Mouse (Mus musculus) neural tube, embryonic 10.5 days (tissue): ENCODE data around the gene Tmem33.

Experiments used
- DNase-seq: peaks from one replicate; pipeline ENCODE4 v3.0.0-alpha.2; 2017; ENCODE audit warnings: low spot score; ENCODE audit errors: extremely low spot score

Tmem33 gene

GRCm38 (mm10) chr5:67255664-67256063, 4.7 kb upstream of the Tmem33 start:
- no peak for DNase-seq

DNA sequence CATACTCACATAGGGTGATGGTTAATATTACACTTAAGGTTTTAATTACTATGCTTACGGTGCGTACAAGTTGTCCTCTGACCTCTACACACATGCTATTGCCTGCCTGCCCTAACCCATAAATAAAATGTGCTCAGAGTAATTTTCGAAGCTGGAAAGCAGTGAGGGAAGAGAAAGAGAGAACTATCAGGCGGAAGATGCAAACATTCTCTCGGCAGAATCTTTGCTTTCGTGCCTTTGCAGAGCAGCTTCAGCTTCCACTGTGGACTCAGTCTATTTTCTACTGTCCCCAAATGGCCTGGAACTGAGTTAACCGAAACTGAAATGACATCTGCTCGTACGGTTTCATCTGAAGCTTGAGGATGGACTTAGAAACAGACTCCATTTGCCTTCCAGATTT, 1.9 kb upstream of the Tmem33 start:
- no peak for DNase-seq

GRCm38 (mm10) chr5:67260159-67260530, 220 bp upstream of the Tmem33 start:
- DNase-seq = no peak

DNA sequence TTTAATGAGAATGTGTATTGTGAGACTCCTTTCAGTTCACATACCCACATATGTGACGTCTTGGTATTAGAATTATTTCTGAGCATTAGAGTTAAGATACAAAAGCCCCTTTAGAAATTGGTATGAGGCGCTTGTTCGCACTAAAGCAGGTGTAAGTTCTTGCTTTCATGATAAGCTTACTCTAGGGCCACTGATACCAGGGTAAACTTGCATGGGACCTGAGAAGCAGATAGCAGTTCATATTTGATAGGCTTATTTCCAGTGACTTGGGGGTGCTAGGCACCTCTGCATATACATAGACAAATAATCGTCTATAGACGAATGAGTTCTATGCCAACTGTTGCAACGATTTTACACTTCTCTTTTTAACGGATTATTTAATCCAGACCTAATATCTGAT, 2.6 kb downstream of the Tmem33 start:
- DNase-seq = no peak

- no peak for DNase-seq
These were observed 5.7 kb downstream of the Tmem33 start for GRCm38 (mm10) chr5:67266106-67266505.

GRCm38 (mm10) chr5:67269309-67269708, 8.9 kb downstream of the Tmem33 start:
- no peak for DNase-seq

DNA sequence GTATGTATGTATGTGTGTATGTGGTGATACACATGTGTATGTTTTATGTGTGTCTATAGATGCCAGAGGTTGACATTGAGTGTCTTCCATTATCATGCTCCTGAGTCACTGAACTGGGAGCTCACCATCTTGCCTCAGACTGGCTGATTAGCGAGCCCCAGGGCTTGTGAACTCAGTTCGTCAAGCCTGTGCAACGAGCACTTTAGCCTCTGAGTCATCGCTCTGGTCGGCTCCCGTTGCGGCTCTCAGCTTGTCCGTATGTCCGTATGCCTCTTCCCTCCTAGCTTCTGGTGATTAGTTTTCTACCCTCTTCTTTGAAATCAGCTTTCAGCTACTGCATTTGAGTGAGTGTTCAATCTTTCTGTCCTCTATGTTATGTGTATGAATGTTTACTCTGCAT, 19.0 kb downstream of the Tmem33 start:
- DNase-seq = no peak

GRCm38 (mm10) chr5:67279840-67280239, 19.5 kb downstream of the Tmem33 start:
- no peak for DNase-seq

DNA sequence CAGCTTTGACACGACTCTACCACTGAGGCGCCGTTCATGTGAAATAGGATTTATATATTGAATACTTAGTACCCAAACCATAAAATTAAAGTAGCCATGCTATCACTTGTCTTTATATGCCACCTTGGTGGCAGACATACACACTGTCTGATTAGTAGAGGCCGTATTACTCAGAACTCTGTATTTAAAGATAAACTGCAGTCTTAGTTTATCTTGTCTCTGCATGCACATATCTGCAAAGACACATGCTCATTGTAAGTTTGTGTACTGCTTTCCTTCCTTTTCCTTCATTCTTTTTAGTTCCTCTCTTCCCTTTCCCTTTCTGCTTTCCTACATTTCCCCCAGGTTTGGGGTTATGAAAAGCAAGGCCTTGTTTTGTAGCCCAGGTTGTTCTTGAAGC, 20.0 kb downstream of the Tmem33 start:
- DNase-seq = no peak

- no peak for DNase-seq
These were observed 34.7 kb downstream of the Tmem33 start for GRCm38 (mm10) chr5:67295029-67295428.

- no peak for DNase-seq
These were observed 35.3 kb downstream of the Tmem33 start for GRCm38 (mm10) chr5:67295682-67296081.

GRCm38 (mm10) chr5:67296171-67296570, 35.8 kb downstream of the Tmem33 start:
- DNase-seq = no peak

GRCm38 (mm10) chr5:67297026-67297813, 36.9 kb downstream of the Tmem33 start:
- no peak for DNase-seq

- DNase-seq = no peak
These were observed 39.6 kb downstream of the Tmem33 start for GRCm38 (mm10) chr5:67299847-67300412.

DNA sequence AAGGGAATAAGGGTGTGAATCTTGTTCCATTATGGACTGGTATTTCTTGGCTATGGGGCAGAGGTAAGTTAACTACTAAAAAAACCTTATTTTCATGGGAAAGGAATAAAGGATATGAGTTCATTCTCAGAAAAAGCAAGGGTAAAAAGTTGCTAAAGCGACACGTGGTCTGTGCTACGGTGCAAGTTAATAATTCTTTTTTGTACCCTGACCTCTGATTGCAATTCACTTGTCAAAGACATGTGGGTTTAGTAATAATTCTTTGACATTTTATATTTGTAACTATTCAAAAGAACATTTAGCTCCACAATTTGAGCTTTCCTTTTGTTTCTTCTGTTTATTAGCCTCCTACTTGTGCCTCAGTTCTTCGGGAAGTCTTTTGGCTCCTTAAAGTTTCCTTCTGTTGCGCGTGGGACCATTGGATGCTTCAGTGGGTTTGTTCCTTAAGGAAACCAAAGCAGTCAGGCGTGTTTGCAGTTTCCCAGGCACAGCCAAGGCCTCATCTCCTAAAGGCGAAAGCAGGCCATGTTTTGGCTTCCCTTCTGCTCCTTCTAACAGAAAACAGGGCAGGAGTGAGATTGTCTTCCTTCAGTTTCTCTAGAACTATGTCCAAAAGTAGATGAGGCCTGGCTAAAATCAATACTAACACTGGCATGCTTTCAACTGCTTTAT, 40.7 kb downstream of the Tmem33 start:
- no peak for DNase-seq

DNA sequence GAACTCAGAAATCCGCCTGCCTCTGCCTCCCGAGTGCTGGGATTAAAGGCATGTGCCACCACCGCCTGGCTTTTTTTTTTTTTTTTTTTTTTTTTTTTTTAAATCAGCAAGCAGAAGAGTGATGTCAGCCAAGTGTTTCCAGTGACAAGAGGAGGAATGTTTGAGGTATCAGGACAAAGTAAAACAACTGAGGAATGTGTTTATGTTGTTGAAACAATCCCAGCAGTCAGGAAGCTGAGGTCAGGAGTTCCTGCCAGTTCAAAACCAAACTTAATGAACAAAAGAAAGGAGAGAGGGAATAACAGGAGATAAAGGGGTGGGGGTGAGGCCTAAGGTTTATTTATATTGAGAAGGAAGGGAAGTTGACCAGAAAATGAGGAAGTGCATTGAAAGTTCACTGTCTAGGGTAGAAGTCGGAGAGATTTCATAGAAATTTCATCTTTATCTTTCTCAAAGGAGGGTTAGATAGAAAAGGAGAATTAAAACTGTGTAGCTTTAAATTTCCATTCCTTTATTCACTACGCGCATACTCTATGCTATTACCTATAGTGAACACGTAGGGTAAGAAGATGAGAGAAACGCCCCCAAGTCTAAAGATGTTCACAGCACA, 41.5 kb downstream of the Tmem33 start:
- DNase-seq = no peak

DNA sequence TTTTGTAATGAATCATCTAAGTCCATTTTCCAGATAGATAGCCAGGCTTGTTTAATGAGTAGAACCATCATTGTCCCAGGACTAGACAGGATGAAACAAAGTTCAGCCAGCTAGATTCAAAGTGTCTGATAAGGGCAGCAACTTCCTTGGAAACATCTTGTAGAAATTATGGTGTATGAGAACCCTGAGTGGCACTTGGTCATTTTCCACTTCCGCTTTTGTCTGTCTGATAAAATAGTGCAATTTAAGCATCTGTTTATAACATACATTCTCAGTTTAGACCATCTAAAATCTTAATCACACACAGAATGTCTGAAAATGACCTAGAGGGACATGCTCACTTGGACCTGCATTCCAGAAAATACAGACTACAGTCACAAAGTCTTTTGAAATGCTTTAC, 43.5 kb downstream of the Tmem33 start:
- no peak for DNase-seq

DNA sequence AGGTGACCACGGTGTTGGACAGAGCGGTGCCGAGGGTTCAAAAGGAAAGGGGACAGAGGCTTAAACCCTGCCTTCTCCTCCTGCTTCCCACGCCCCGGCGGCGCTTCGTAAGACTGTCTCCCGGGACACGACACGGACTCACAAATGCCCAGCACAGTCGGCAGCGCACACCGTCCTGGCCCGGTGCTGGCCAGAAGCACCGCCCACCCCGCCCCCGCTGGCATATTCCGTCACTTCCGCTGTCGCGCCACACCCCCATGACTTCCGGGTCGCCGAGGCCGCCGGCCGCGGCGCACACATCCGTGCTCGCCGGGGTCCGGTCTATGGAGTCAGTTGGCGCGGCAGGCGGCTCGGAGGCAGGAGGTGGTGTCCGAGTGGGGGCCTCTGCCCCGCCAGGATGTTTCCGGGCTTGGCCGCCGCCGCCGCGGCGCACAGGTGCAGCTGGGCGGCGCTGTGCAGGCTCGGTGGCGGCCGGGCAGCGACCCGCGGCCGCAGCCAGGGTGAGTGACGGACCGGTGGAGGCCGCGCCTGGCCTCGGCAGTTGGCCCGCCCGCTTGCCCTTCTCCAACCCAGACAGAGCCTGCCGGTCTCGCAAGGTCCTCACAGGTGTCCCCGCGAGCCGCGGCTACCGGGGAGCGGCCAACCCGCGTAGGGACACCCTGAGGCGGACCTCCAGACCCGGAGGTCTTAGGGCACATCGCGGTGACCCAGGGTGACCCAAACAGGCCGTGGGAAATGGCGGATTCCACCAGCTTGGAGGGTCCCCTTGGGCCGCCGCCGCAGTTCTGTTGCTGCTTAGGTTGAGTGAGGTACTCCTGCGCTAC, 46.5 kb downstream of the Tmem33 start, which contains the start of gene Slc30a9:
Slc30a9 (plus strand) TSS at position 258 of the 824 bp plus-strand sequence.
- peak; percentile 95 for DNase-seq

DNA sequence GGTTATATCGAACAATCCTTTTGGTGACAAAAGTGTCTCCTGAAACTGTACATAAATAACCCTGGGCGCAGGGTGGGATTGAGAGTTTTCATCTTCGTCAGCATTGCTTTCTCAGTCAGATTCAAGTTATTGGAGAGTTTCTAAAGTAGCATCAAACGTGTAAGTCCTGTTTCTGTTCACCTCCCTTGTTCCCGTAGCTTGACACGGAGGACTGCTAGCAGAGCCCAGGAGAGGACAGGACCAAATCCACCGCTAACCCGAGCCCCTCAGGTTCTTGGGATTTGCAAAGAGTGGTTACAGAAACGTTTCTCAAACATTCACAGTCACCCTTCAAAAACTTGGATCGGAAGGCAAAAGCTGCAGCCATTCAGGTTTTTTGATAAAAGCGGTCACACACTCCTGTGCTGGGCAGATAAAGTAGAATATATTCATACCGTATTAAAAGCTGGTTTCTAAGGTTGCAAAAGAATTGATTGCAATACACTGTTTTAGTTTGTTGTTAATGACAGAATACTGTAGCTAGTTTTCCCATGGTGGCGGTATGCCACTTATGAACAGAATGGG, 47.4 kb downstream of the Tmem33 start:
- no peak for DNase-seq

DNA sequence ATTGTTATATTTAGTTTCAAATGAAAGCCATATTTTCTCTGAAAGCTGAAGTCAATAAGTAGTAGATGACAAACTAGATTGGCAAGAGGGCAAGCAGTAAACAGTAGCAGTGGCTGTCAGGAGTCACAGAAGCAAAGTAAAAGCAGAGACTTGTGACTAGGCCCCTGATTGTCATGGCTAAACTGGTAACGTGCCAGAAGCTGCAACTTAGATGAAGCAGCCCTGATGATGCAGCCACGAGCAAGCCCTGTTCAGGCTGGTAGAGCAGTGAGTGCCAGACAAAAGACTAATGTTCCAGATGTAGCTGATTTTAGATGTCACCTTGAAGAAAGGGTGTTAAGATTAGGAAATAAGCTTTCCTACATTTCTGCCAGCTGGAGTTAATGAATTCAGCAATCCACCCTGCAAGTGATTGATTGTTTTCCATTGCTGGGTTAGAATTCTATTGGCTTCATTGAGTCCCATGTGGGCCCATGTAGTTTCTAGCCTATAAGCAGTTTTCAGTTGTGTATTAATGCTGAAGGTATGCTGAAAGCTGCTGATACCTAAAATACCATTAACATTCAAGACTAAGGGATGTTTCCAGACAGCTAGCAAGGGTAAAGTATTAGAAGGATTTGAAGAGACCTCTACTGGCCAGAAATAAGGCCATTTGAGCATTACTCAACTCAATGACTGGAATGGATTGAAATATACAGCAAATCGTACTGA, 51.6 kb downstream of the Tmem33 start:
- no peak for DNase-seq
